Mouse (Mus musculus) heart, adult 11 months (tissue): Measurements from ENCODE around the gene Nfkbia.
A peak's percentile ranks its signal among the peaks of the same experiment; 100 is the strongest.

Source experiments
- DNase-seq: peaks from one replicate; pipeline ENCODE4 v3.0.0; 2022

The Nfkbia gene

GRCm38 (mm10) chr12:55492184-55492898, at the start of gene Nfkbia:
Gene Nfkbia (minus strand): TSS chr12:55492647.
- peak; percentile 100 for DNase-seq

GRCm38 (mm10) chr12:55539157-55539556, 46.7 kb upstream of the Nfkbia start:
- peak; percentile 70 for DNase-seq

GRCm38 (mm10) chr12:55538328-55538971, 46.0 kb upstream of the Nfkbia start:
- peak; percentile 87 for DNase-seq

- no peak for DNase-seq
Observed at GRCm38 (mm10) chr12:55537742-55538141, 45.3 kb upstream of the Nfkbia start.

GRCm38 (mm10) chr12:55536537-55537135, 44.2 kb upstream of the Nfkbia start:
- DNase-seq = no peak

- no peak for DNase-seq
Observed at GRCm38 (mm10) chr12:55526983-55527752, 34.7 kb upstream of the Nfkbia start.

GRCm38 (mm10) chr12:55518061-55518738, 25.8 kb upstream of the Nfkbia start:
- DNase-seq = peak; percentile 96

GRCm38 (mm10) chr12:55508817-55509216, 16.4 kb upstream of the Nfkbia start:
- DNase-seq = no peak

GRCm38 (mm10) chr12:55507332-55507935, 15.0 kb upstream of the Nfkbia start:
- no peak for DNase-seq

GRCm38 (mm10) chr12:55506029-55506330, 13.5 kb upstream of the Nfkbia start:
- no peak for DNase-seq

- DNase-seq = no peak
Observed at GRCm38 (mm10) chr12:55505314-55506028, 13.0 kb upstream of the Nfkbia start.

GRCm38 (mm10) chr12:55499031-55499430, 6.6 kb upstream of the Nfkbia start:
- DNase-seq = no peak

- no peak for DNase-seq
Observed at GRCm38 (mm10) chr12:55497737-55498136, 5.3 kb upstream of the Nfkbia start.

GRCm38 (mm10) chr12:55495902-55496605, 3.6 kb upstream of the Nfkbia start:
- no peak for DNase-seq

GRCm38 (mm10) chr12:55495114-55495901, 2.9 kb upstream of the Nfkbia start:
- DNase-seq = peak; percentile 97

GRCm38 (mm10) chr12:55493381-55493780, 934 bp upstream of the Nfkbia start:
- DNase-seq = peak; percentile 95

- DNase-seq = no peak
Observed at GRCm38 (mm10) chr12:55492941-55493340, 494 bp upstream of the Nfkbia start.

GRCm38 (mm10) chr12:55491516-55492183, 797 bp downstream of the Nfkbia start:
- peak; percentile 100 for DNase-seq

GRCm38 (mm10) chr12:55490722-55491449, 1.6 kb downstream of the Nfkbia start:
- DNase-seq = peak; percentile 98
